Mouse (Mus musculus): Measurements from ENCODE around the gene Pbx3.

- no peak for TF ChIP-seq CTCF (IDR thresholded peaks at IDR 0.05; ENCODE audit: low read depth, low read length)
- no peak for TF ChIP-seq POLR2A (IDR thresholded peaks at IDR 0.05; ENCODE audit: insufficient read depth, low read length)
- no peak for TF ChIP-seq EP300 (IDR thresholded peaks at IDR 0.05; ENCODE audit: insufficient read depth, low read depth, low read length)
Measured at GRCm38 (mm10) chr2:34252286-34252685, 120.7 kb downstream of the Pbx3 start.
